Mouse (Mus musculus): ENCODE results near the gene Fbln2. TPM values are rescaled to one million over a fixed set of nuclear protein-coding genes. Genes with fewer than 3 reads are reported as not detected.
"Not testable (repeated sequence)": the region's sequence is repeated elsewhere in the genome, so short reads cannot be mapped to it uniquely, and the experiment has no call there.

Fbln2 gene
- polyA plus RNA-seq (2015; fragmentation: Nextera tagmentation; extraction: Ambion mirVana) = 8.5 and 12.2 TPM in 2 replicates

DNA sequence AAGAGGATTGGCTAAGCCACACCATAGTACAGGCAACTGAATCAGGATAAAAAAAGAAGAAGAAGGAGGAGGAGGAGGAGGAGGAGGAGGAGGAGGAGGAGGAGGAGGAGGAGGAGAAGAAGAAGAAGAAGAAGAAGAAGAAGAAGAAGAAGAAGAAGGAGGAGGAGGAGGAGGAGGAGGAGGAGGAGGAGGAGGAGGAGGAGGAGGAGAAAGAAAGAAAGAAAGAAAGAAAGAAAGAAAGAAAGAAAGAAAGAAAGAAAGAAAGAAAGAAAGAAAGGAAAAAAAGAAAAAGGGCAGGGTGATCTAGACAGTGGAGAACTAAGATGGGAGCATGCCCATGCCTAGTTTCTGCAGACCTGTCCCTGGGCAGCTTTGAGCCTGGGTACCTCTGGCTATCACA, at the start of gene Fbln2:
Gene Fbln2, plus strand, starts transcription at position 301 of the 400 bp plus-strand sequence.
- H3K4me3 ChIP-seq = peak within 1 kb of the TSS; percentile 37
- H3K27ac ChIP-seq; H3K36me3 ChIP-seq (ENCODE audit: poor library complexity, severe bottlenecking); H3K9me3 ChIP-seq (replicated peaks); ATAC-seq: not testable (repeated sequence)
- peaks cover 21% of the 10 kb centered on the region for H3K27me3 ChIP-seq
- H3K9ac ChIP-seq = peak within 1 kb of the TSS; percentile 58
- H3K4me1 ChIP-seq = peaks cover 12% of the 10 kb centered on the region
- peak within 1 kb of the TSS; percentile 66 for H3K4me2 ChIP-seq

DNA sequence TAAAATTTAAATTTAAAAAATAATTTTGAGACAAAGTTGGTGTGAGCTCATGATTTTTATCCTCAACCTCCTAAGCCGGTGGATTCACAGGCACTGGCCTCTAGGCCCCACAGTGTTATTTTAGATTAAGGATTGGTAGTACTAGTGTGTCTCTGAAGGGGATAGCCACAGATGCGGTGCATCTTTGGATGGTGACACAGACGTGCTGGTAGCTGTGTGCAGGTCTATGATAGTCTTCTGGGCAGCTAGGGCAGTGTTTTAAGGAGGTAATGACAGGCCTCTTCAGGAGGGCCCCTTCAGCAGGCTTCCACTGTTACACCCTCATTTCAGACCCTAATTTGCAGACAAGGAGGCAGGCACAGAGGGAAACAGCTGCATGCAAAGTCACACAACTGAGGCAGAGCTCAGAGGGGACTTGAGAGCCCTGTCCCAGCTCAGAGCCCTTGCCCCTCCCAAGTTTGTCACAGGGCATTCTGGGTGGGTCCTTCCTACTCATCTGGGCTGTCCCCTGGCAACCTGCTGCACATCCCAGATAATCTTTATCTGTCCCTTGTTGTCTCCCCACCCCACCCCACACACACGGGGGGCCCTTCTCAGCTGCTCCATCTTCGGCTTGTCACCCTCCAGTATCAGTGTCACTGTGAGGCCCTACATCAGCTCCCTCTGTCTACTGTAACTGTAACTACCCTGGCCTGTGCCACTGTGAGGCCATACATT, 48.9 kb upstream of the Fbln2 start:
- 80% methylated on average over 5 of the region's 5 CpGs for WGBS
- Histone ChIP-seq H3K36me3 (ENCODE audit: poor library complexity, severe bottlenecking) (0 out of 2 replicates have a peak, but pooled peaks cover 9% of the 10 kb centered on the region), H3K4me1 (peaks cover 35% of the 10 kb centered on the region), H3K9me3 (replicated peaks) (no peaks in the 10 kb centered on the region), H3K4me3 (no peak overlapping the region), H3K4me2 (no peak overlapping the region), H3K9ac (no peak overlapping the region), H3K27me3 (no peaks in the 10 kb centered on the region), H3K27ac (no peak overlapping the region)
- no peak for ATAC-seq

DNA sequence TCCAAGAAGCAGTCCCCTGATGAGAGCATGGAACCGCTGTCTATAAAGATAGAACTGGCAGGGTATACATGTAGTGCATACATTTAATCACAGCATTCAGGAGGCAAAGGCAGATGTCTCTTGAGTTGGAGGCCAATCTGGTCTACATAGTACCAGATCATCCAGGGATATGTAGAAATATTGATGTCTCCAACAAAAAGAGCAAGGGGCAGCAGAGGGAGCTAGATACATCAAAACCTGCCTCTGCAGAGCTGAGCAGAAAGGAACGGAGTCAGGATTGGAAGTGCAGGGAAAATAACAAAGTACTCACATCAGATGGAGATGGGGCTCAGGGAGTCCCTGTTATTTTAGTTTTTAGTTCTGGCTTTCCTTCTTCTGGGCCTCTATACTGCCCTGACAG, 47.7 kb upstream of the Fbln2 start:
- 74% methylated on average over 2 of the region's 2 CpGs for WGBS
- Histone ChIP-seq H3K9ac (no peak overlapping the region), H3K4me2 (no peak overlapping the region), H3K4me1 (peaks cover 23% of the 10 kb centered on the region), H3K4me3 (no peak overlapping the region), H3K27me3 (no peaks in the 10 kb centered on the region), H3K27ac (no peak overlapping the region), H3K36me3 (ENCODE audit: poor library complexity, severe bottlenecking) (peaks cover 20% of the 10 kb centered on the region), H3K9me3 (replicated peaks) (no peaks in the 10 kb centered on the region)
- no peak for ATAC-seq

DNA sequence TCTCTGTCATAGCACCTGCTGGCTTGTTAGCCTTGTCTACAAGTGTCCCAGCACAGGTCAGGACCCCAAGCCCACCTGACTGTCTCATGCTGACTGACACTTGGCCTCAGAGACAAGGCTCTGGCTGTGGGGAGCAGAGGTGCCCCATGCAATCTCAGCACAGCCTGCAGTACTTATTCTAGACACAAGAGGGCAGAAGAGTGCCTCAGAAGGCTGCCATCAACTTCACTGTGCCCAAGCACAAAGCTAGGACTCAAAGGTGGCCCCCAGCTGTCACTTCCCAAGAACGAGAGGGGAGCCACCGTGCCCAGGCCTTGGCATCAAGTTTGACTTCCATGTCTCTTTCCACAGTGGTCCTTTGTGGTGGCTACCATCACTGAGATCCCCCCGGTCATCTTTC, 47.0 kb upstream of the Fbln2 start:
- Histone ChIP-seq H3K27me3 (no peaks in the 10 kb centered on the region), H3K4me1 (peaks cover 18% of the 10 kb centered on the region), H3K9me3 (replicated peaks) (no peaks in the 10 kb centered on the region), H3K27ac (no peak overlapping the region), H3K36me3 (ENCODE audit: poor library complexity, severe bottlenecking) (peaks cover 24% of the 10 kb centered on the region), H3K4me2 (no peak overlapping the region), H3K9ac (no peak overlapping the region), H3K4me3 (no peak overlapping the region)
- ATAC-seq = peak; percentile 52
- 38% methylated on average over 3 of the region's 3 CpGs for WGBS

DNA sequence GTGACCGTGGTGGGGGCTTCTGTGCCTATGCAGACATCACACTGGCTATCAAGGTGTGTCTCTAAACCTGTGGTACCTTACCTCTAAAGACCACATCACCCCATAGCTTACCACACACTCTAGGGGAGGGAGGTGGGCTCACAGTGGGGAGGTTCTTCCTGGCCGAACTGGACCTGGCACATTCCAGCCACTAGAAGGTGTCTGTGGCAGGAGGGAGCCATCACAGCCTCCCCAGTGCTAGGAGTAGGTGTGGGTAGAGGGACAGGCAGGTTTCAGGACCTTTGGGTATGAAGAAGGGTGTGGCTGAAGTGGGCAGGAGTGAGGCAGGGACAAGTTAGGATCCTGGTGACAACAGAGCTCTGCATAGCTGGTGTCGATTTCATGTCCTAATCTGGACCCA, 44.4 kb upstream of the Fbln2 start:
- no peak for ATAC-seq
- Histone ChIP-seq H3K36me3 (ENCODE audit: poor library complexity, severe bottlenecking) (peaks cover 34% of the 10 kb centered on the region), H3K4me2 (no peak overlapping the region), H3K4me1 (no peaks in the 10 kb centered on the region), H3K9ac (no peak overlapping the region), H3K9me3 (replicated peaks) (no peaks in the 10 kb centered on the region), H3K27me3 (no peaks in the 10 kb centered on the region), H3K4me3 (no peak overlapping the region), H3K27ac (no peak overlapping the region)
- 66% methylated on average over 3 of the region's 3 CpGs for WGBS

DNA sequence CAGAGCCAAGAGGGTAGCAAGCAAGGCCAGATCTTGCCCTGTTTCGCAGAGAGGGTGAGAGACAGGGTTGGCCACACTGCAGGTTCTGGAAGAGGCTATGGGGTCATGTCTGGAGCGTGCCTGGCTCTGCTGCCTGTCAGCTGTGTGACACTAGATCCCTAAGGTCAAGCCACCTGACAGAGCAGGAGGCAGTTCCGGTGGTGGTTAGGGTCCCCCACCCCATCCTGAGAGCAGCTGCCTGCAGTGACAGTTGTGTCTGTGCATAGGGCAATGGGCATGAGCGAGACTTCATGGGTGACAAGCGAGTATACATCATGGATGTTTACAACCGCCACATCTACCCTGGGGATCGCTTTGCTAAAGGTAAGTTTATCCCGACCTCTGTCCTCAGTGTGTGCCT, 43.1 kb upstream of the Fbln2 start:
- ATAC-seq = no peak
- Histone ChIP-seq H3K4me3 (no peak overlapping the region), H3K36me3 (ENCODE audit: poor library complexity, severe bottlenecking) (peaks cover 39% of the 10 kb centered on the region), H3K9ac (no peak overlapping the region), H3K27ac (no peak overlapping the region), H3K4me1 (no peaks in the 10 kb centered on the region), H3K4me2 (no peak overlapping the region), H3K27me3 (no peaks in the 10 kb centered on the region), H3K9me3 (replicated peaks) (no peaks in the 10 kb centered on the region)
- WGBS = 93% methylated on average over 8 of the region's 8 CpGs

DNA sequence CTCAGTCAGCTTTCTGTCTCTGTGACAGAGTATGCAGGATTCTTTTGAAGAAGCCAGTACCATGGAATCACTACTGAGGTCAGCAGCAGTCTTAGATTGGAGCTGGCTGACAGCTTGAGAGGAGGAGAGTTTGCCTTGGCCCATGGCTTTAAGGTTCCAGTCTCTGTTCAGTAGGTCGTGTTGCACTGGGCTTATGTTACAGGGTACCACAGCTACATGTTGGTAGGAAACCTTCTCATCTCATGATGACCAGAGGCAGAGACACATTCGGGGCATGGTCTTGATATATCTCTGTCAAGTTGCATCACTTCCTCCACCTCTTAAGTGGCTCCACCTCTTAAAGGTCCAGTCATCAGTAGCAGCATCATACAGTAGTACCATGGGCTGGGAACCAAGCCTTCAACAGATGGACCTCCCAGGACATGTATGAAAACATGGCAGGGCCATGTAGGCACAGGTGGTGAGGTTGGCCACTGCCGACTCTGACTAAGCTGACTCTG, 40.8 kb upstream of the Fbln2 start:
- Histone ChIP-seq H3K9me3 (replicated peaks) (no peaks in the 10 kb centered on the region), H3K9ac (no peak overlapping the region), H3K27me3 (no peaks in the 10 kb centered on the region), H3K4me1 (no peaks in the 10 kb centered on the region), H3K4me2 (no peak overlapping the region), H3K27ac (no peak overlapping the region), H3K4me3 (no peak overlapping the region), H3K36me3 (ENCODE audit: poor library complexity, severe bottlenecking) (peaks cover 39% of the 10 kb centered on the region)
- WGBS = 83% methylated on average over 3 of the region's 3 CpGs
- ATAC-seq = no peak

DNA sequence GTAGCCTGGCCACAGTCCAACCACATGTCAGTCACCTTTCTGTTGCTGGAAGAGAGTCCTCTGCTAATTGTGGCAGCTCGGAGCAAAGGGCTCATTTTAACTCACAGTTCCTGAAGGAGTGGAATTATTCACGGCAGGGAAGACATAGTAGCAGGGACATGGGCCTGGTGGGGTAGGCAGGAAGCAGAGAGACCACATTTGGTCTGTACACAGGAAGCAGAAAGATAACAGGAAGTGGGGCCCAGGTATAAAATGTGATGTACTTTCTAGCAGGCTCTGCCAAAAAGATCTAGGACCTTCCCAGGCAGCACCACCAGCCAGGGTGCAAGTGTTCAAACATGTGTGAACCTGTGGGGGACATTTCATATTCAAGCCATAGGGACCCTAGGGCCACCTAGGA, 39.9 kb upstream of the Fbln2 start:
- peaks cover 36% of the 10 kb centered on the region for H3K36me3 ChIP-seq (ENCODE audit: poor library complexity, severe bottlenecking)
- no peak overlapping the region for H3K4me3 ChIP-seq
- ATAC-seq = no peak
- no peaks in the 10 kb centered on the region for H3K27me3 ChIP-seq
- no peak overlapping the region for H3K9ac ChIP-seq
- H3K27ac ChIP-seq = no peak overlapping the region
- no peak overlapping the region for H3K4me2 ChIP-seq
- no peaks in the 10 kb centered on the region for H3K9me3 ChIP-seq (replicated peaks)
- H3K4me1 ChIP-seq = no peaks in the 10 kb centered on the region
- WGBS = 76% methylated on average over 2 of the region's 2 CpGs

DNA sequence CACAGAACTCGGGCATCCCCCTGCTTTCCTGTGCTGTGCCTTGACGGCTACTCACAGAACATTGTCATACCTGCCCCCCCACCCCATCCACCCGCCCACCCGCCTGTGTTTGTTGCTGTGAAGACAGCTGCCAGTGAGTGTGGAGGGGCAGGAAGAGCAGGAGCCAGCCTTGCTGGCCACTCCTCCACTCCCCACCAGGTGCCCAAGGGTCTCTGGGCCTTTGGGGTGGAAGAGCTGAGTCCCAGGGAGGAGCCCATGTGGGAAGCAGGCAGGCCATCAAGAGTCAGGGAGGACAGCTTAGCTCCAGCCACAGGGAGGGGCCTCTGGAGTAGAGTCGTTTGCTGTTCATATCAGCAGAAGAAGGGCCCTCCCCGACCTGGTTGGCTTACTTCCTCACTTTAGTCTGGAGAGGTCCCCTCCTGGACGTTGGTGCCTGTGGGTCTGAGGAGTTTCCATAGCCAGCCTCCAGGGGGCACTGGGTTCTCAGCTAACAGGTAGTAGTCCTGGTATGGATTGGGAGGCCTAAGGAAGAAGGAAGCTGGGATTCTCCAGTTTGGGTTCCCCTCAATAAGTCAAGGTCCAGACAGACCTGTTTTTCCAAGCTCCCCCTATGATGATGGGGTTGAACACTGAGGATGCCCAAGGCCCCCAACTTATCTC, 38.9 kb upstream of the Fbln2 start:
- Histone ChIP-seq H3K27me3 (no peaks in the 10 kb centered on the region), H3K27ac (no peak overlapping the region), H3K4me2 (no peak overlapping the region), H3K9me3 (replicated peaks) (no peaks in the 10 kb centered on the region), H3K9ac (no peak overlapping the region), H3K4me3 (no peak overlapping the region), H3K36me3 (ENCODE audit: poor library complexity, severe bottlenecking) (peaks cover 35% of the 10 kb centered on the region), H3K4me1 (no peaks in the 10 kb centered on the region)
- peak; percentile 45; the same call in 1 of the 2 replicates for ATAC-seq
- WGBS = 50% methylated on average over 7 of the region's 7 CpGs

DNA sequence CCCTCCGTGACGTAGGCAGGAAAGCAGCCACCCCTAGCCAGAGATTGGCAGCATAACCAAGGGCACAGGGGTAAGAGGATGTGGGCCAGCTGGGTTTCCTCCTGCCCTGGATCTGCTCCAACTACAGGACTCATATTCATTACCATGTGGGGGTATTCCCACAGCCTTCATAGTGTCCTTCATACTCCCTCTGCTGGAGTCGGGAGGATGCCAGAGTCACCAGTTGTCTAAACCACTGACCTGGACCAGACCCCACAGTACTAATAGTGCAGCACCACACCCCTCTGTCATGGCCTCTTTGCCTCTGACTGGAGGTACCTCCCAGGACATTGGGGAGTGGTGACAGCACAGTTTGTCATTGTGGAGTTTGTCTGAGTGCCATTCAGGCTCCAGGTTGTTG, 38.0 kb upstream of the Fbln2 start:
- H3K4me2 ChIP-seq = no peak overlapping the region
- H3K4me1 ChIP-seq = no peaks in the 10 kb centered on the region
- no peaks in the 10 kb centered on the region for H3K27me3 ChIP-seq
- H3K9ac ChIP-seq = no peak overlapping the region
- WGBS = 92% methylated on average over 3 of the region's 3 CpGs
- H3K4me3 ChIP-seq = no peak overlapping the region
- H3K9me3 ChIP-seq (replicated peaks) = no peaks in the 10 kb centered on the region
- H3K27ac ChIP-seq = no peak overlapping the region
- ATAC-seq = no peak
- peaks cover 28% of the 10 kb centered on the region for H3K36me3 ChIP-seq (ENCODE audit: poor library complexity, severe bottlenecking)

DNA sequence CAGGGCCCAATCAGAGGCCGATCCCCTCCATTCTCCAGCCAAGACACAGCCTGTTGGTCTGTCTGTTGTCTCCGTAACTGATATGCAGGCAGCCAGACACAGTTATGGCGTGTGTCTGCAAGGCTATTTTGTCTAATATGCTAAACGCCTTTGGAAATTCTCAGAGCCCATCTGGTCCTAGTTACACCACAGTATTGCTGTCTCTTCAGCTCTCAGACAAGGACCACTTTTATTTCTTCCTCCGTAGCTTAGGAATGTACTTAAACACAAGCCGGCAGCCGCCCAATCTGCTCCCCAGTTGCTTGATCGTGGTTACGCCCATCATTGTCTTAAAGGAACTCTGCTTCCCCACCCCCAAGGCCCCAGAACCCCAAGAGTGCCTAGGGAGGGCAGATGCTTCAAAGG, 31.5 kb upstream of the Fbln2 start:
- 56% methylated on average over 9 of the region's 9 CpGs for WGBS
- H3K4me1 ChIP-seq = peaks cover 9% of the 10 kb centered on the region; the same call in 1 of the 2 replicates
- peak; percentile 57; the same call in 1 of the 2 replicates for ATAC-seq
- H3K27me3 ChIP-seq = no peaks in the 10 kb centered on the region
- no peak overlapping the region for H3K4me2 ChIP-seq
- H3K27ac ChIP-seq = no peak overlapping the region
- H3K9ac ChIP-seq = no peak overlapping the region
- H3K4me3 ChIP-seq = no peak overlapping the region
- H3K36me3 ChIP-seq (ENCODE audit: poor library complexity, severe bottlenecking) = no peaks in the 10 kb centered on the region
- H3K9me3 ChIP-seq (replicated peaks) = no peaks in the 10 kb centered on the region

DNA sequence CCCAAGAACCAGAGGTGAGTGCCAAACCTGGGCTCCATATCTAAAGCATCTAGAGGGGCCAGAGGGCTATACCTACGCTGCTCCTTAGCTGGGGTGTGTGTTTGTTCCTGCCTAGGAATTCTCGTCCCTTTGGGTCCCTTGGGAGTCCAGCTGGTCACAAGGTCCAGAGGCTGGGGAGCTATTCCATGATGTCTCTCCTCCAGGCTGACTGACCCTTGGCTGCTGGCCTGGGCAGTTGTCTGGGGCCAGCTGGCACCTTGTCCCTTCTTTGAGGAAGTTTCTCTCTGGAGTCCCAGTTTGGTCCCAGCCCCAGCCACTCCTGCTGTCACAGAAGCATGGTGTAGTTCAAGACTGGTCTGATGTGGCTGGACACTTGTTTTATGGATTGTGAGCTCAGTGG, 30.9 kb upstream of the Fbln2 start:
- no peak for ATAC-seq
- H3K36me3 ChIP-seq (ENCODE audit: poor library complexity, severe bottlenecking) = no peaks in the 10 kb centered on the region
- H3K27ac ChIP-seq = no peak overlapping the region
- WGBS = 70% methylated on average over 2 of the region's 2 CpGs
- no peaks in the 10 kb centered on the region for H3K9me3 ChIP-seq (replicated peaks)
- no peak overlapping the region for H3K4me2 ChIP-seq
- H3K9ac ChIP-seq = no peak overlapping the region
- H3K4me3 ChIP-seq = no peak overlapping the region
- peaks cover 9% of the 10 kb centered on the region; the same call in 1 of the 2 replicates for H3K4me1 ChIP-seq
- H3K27me3 ChIP-seq = no peaks in the 10 kb centered on the region
